Mouse (Mus musculus) lung, postnatal 0 days (tissue): Measurements from ENCODE around the gene Cdon. TPM values are rescaled to one million over a fixed set of nuclear protein-coding genes. Genes with fewer than 3 reads are reported as not detected.

Source experiments
- ATAC-seq: fragments of 200-750 bp; cut with Nextera tagmentation; 2 replicates; pipeline ENCODE4 v1.8.0; 2017; ENCODE audit warnings: moderate library complexity
- DNase-seq: peaks from one replicate; pipeline ENCODE4 v3.0.0-alpha.2; 2016; ENCODE audit warnings: low spot score
- H3K27ac ChIP-seq: fragments of 300-500 bp; sonication (generic); 2 replicates; pipeline ENCODE4 v1.5.1; 2014; ENCODE audit warnings: antibody characterized with exemption, mild to moderate bottlenecking, low read length, mixed read lengths
- H3K27me3 ChIP-seq: fragments of 300-500 bp; sonication (generic); replicated peaks from 2 replicates; pipeline ENCODE4 v1.6.1; 2014; ENCODE audit warnings: low read length, mixed read lengths; ENCODE audit not compliant: insufficient read depth
- H3K36me3 ChIP-seq: fragments of 300-500 bp; sonication (generic); 2 replicates; pipeline ENCODE4 v1.6.1; 2014; ENCODE audit warnings: low read length, mixed read lengths; ENCODE audit not compliant: insufficient read depth
- H3K4me1 ChIP-seq: fragments of 300-500 bp; sonication (generic); 2 replicates; pipeline ENCODE4 v1.6.1; 2014; ENCODE audit warnings: antibody characterized with exemption, low read depth, low read length, mixed read lengths; ENCODE audit not compliant: insufficient read depth
- H3K4me2 ChIP-seq: fragments of 300-500 bp; sonication (generic); replicated peaks from 2 replicates; pipeline ENCODE4 v1.6.1; 2014; ENCODE audit warnings: low read depth, mild to moderate bottlenecking, low read length, moderate library complexity, mixed read lengths
- H3K4me3 ChIP-seq: fragments of 300-500 bp; sonication (generic); 2 replicates; pipeline ENCODE4 v1.5.1; 2014; ENCODE audit warnings: low read depth, low read length
- H3K9ac ChIP-seq: fragments of 300-500 bp; sonication (generic); replicated peaks from 2 replicates; pipeline ENCODE4 v1.6.1; 2014; ENCODE audit warnings: low read depth, mild to moderate bottlenecking
- H3K9me3 ChIP-seq: fragments of 300-500 bp; sonication (generic); 2 replicates; pipeline ENCODE4 v1.6.1; 2016; ENCODE audit warnings: low read length, mixed read lengths
- CTCF ChIP-seq: IDR thresholded peaks from 2 replicates; pipeline ENCODE4 v1.5.1; 2016; ENCODE audit warnings: antibody characterized with exemption, mild to moderate bottlenecking
- EP300 ChIP-seq: IDR thresholded peaks from 2 replicates; pipeline ENCODE4 v1.6.1; 2016; ENCODE audit warnings: antibody characterized with exemption, mild to moderate bottlenecking, control low read depth
- WGBS: fragments of 180-500 bp; shearing (Covaris S2); extraction: QIAGEN DNeasy Blood & Tissue Kit; methylation state at CpG from one replicate; pipeline ENCODE4 v1.1.7; 2014; 5-methylcytosine and 5-hydroxymethylcytosine counted together
- polyA plus RNA-seq: library from polyadenylated mRNA; unstranded; fragments of >200 nt; fragmentation: Nextera tagmentation; extraction: Ambion mirVana; gene quantifications from 2 replicates; pipeline ENCODE4 v1.2.1, GENCODE M21; 2015

Cdon gene
- polyA plus RNA-seq, 1 experiment from 2014 or later, result 1.2 TPM

DNA sequence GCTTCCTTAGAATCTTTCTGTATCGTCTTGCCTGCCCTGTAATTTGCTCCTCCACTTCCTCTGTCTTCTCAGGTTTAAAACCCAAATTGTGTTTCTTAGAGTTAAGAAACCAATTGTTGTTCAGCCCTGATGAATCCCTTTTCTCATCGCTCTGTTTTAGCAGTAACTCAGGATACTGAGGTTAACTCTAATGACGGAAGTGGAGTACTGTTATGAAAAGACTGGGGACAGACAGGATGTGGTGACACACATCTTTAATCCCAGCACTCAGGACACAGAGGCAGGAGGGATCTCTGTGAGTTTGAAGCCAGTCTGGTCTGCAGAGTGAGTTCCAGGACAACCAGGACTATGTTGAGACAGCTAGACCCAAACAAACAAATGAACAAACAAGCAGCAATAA lies 74.5 kb downstream of the Cdon start:
- 62% methylated on average over 3 of the region's 3 CpGs for WGBS
- TF ChIP-seq CTCF (no peak), EP300 (no peak)
- Histone ChIP-seq H3K36me3 (no peaks in the 10 kb centered on the region), H3K9ac (no peak overlapping the region), H3K27me3 (no peaks in the 10 kb centered on the region), H3K4me3 (no peak overlapping the region), H3K4me2 (no peak overlapping the region), H3K4me1 (no peaks in the 10 kb centered on the region), H3K9me3 (no peaks in the 10 kb centered on the region), H3K27ac (no peak overlapping the region)
- DNase-seq, result no peak
- no peak for ATAC-seq

DNA sequence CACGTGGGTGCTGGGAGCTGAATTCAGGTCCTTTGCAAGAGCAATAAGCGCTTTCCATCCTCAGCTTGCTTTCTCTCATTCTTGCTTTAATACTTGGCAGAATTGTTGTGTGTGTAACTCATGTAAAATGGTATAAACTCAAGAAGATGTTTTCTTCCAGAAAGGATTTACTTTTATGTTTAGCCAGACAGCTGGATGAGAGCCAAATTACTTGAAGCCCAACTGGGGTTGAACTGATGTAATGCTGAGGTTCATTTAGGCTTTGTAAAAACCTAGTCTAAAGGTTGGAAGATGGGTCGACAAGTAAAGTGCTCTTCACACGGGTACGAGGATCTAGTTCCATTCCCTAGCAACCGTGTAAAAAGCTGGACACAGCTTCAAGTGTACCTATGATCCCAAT lies 79.0 kb downstream of the Cdon start:
- no peak overlapping the region for H3K4me3 ChIP-seq
- H3K27ac ChIP-seq, result no peak overlapping the region
- no peaks in the 10 kb centered on the region for H3K4me1 ChIP-seq
- no peaks in the 10 kb centered on the region for H3K36me3 ChIP-seq
- H3K4me2 ChIP-seq, result no peak overlapping the region
- H3K27me3 ChIP-seq, result no peaks in the 10 kb centered on the region
- no peak overlapping the region for H3K9ac ChIP-seq
- TF ChIP-seq CTCF (no peak), EP300 (no peak)
- no peak for DNase-seq
- no peaks in the 10 kb centered on the region for H3K9me3 ChIP-seq
- WGBS, result 74% methylated on average over 6 of the region's 6 CpGs
- ATAC-seq, result no peak

DNA sequence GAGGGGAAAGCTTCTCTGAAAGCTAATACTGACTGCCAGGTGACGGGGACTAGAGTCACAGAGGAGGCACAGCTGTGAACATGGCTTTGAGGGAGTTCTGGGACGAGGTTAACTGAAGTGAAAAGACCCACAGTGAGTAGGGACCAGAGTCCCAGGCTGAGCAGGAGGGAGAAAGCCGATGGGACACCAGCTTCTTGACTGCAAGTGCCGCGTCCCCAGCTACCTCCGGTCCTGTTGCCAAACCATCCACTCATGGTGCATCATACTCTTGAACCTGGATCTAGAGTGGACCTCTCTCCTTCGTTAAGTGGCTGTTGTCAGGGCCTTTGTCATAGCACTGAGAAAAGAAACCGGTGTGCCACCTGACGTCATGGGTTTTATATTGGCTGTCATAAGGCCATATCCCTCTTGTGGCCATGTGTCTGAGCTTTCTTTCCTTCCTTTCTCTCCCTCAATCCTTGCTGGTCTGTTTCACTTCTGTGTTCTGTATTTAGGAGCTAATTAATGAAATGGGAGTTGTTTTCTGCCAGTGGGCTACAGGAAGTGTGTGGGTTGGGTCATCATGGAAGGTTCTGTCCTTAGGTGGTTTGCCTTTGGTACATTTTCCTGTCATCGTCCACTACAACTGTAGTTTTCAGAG lies 81.6 kb downstream of the Cdon start:
- Histone ChIP-seq H3K27me3 (no peaks in the 10 kb centered on the region), H3K9me3 (no peaks in the 10 kb centered on the region), H3K4me1 (no peaks in the 10 kb centered on the region), H3K36me3 (no peaks in the 10 kb centered on the region), H3K4me3 (no peak overlapping the region), H3K4me2 (no peak overlapping the region), H3K9ac (no peak overlapping the region), H3K27ac (no peak overlapping the region)
- no peak for DNase-seq
- 93% methylated on average over 10 of the region's 10 CpGs for WGBS
- TF ChIP-seq CTCF, result no peak
- no peak for TF ChIP-seq EP300
- ATAC-seq, result no peak

DNA sequence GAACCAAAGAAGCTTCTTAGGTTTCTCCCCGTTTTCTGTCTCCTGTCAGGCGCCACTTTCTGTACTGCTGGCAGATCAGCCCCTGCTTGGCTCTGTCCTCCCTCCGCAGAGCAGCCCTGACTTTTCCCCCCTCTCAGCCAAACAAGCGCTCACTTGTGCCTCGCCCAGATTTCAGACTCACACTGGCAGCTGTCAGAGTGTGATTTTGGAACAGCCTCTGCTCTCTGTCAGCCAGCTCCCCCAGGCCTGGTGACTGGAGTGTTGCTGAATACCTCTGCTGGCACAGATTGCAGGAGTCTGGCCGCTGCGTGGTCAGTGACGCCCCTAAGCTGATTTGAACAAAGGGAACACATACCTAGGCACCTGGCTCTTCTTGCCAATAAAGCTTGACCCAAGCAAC lies 87.3 kb downstream of the Cdon start:
- Histone ChIP-seq H3K9me3 (no peaks in the 10 kb centered on the region), H3K4me3 (no peak overlapping the region), H3K9ac (no peak overlapping the region), H3K27me3 (no peaks in the 10 kb centered on the region), H3K4me2 (no peak overlapping the region), H3K27ac (no peak overlapping the region), H3K4me1 (no peaks in the 10 kb centered on the region), H3K36me3 (no peaks in the 10 kb centered on the region)
- peak; percentile 77 for ATAC-seq
- 39% methylated on average over 8 of the region's 8 CpGs for WGBS
- DNase-seq, result peak; percentile 72
- TF ChIP-seq CTCF (no peak), EP300 (no peak)

DNA sequence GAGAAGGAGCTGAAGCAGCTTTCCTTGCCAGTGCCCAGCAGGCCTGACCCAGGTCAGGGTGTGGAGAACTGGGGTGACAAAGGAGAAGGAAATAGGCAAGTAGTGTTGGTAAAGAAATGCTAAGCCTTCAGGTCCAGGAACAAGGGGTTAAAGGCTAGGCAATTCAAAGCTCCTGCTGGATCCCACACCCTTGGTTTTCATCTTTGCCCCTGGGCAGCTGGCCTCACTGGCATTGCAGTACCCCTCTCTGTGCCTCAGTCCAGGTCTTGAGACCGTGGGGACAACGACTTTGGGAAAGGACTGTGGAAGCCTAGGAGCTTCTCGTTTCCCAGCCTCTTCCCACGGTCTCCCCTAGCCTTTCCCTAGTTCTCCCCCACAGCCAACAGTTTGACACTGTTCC lies 93.0 kb downstream of the Cdon start:
- no peak for TF ChIP-seq CTCF
- no peak for TF ChIP-seq EP300
- no peaks in the 10 kb centered on the region for H3K4me1 ChIP-seq
- 89% methylated on average over 4 of the region's 4 CpGs for WGBS
- no peak overlapping the region for H3K9ac ChIP-seq
- DNase-seq, result no peak
- no peak overlapping the region for H3K4me2 ChIP-seq
- H3K27ac ChIP-seq, result no peak overlapping the region
- no peaks in the 10 kb centered on the region for H3K9me3 ChIP-seq
- no peak for ATAC-seq
- no peaks in the 10 kb centered on the region for H3K36me3 ChIP-seq
- H3K4me3 ChIP-seq, result no peak overlapping the region
- H3K27me3 ChIP-seq, result no peaks in the 10 kb centered on the region

DNA sequence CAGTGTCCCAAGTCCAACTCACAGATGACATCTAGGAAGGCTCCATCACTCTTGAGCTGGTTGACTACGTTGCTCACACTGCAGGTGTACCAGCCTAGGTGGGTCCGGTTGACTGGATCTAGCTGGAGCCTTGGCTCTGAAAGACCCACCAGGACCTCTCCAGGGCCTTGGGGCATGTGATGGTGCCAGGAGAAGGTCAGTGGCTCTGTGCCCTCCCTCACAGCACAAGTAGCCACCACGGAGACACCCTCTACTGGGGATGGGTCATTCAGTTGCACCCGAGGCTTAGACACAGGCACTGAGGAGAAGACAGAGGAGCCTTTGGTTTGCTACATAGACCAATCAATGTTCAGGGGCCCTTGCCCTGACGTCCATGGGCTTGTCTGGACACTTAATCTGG lies 95.3 kb downstream of the Cdon start:
- no peak overlapping the region for H3K4me3 ChIP-seq
- DNase-seq (no peak), ATAC-seq (no peak)
- no peak overlapping the region for H3K9ac ChIP-seq
- H3K27ac ChIP-seq, result no peak overlapping the region
- 73% methylated on average over 5 of the region's 5 CpGs for WGBS
- H3K4me1 ChIP-seq, result no peaks in the 10 kb centered on the region
- no peaks in the 10 kb centered on the region for H3K36me3 ChIP-seq
- H3K4me2 ChIP-seq, result no peak overlapping the region
- TF ChIP-seq CTCF (no peak), EP300 (no peak)
- H3K9me3 ChIP-seq, result no peaks in the 10 kb centered on the region
- no peaks in the 10 kb centered on the region for H3K27me3 ChIP-seq

DNA sequence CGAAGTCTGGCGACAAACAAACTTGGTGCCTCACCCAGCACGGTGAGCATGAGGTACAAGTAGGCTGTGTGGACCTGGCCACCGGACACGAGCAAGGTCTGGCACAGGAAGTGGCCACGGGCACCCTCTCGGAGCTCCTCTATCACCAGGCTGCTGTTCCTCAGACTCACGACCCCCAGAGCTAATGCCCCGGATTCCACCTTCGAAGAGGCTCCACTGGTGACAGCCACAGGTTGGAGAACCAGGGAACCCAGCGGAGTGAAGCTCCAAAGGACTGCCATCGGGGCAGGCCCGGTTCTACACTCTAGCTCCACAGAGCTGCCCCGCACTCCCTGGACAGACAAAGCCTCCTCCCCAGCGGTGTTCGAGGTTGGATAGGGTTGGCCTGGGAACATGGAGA lies 95.8 kb downstream of the Cdon start:
- no peaks in the 10 kb centered on the region for H3K27me3 ChIP-seq
- no peaks in the 10 kb centered on the region for H3K4me1 ChIP-seq
- H3K4me2 ChIP-seq, result no peak overlapping the region
- H3K36me3 ChIP-seq, result no peaks in the 10 kb centered on the region
- H3K4me3 ChIP-seq, result no peak overlapping the region
- 86% methylated on average over 16 of the region's 16 CpGs for WGBS
- no peak for DNase-seq
- H3K9ac ChIP-seq, result no peak overlapping the region
- H3K9me3 ChIP-seq, result no peaks in the 10 kb centered on the region
- H3K27ac ChIP-seq, result no peak overlapping the region
- no peak for ATAC-seq
- TF ChIP-seq EP300, result no peak
- TF ChIP-seq CTCF, result no peak
